Mouse (Mus musculus): ENCODE measurements around the gene Gck. TPM values are rescaled to one million over a fixed set of nuclear protein-coding genes. Genes with fewer than 3 reads are reported as not detected.

Gck gene
- polyA plus RNA-seq, 1 experiment from 2014 or later = 0.37 TPM

DNA sequence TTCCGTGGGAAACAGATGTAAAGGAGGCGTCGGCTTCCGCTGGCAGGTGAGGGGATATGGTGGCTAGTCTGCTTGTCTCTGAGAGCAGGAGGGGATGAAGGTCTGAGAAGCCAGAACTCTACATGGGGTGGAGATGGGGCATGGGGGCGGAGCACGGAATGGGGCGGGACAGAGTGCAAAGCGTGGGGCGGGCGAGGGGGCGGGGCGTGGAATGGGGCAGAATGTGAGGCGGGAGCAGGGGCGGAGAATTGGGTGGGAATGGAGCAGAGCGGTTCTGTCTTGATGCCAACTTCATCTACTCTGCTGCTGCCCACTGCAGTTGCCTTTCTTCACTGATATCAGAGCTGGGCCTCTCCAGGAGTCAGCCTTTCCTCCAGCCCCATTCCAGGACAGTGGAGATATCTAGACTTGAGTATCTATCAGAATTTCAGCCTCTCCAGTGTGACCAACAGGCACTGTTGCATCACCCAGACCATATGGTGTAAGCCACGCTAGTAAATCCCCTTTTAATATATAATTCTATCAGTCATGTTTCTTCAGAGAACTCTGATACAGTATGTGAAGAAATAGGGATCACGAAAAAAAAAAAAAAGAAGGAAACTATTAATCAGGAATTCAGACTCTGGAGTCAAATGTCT, 29.4 kb downstream of the Gck start:
- ATAC-seq = peak; percentile 71
- no peak overlapping the region for H3K4me3 ChIP-seq
- peaks cover 9% of the 10 kb centered on the region for H3K4me1 ChIP-seq
- no peaks in the 10 kb centered on the region for H3K36me3 ChIP-seq
- H3K4me2 ChIP-seq = peak overlapping the region; percentile 28; the same call in 1 of the 2 replicates
- H3K27me3 ChIP-seq (replicated peaks) = 0 out of 2 replicates have a peak, but pooled peaks cover 10% of the 10 kb centered on the region
- WGBS (ENCODE audit: insufficient replicate concordance) = 30% methylated on average over 17 of the region's 17 CpGs
- H3K27ac ChIP-seq = no peak overlapping the region
- H3K9me3 ChIP-seq (replicated peaks) = no peaks in the 10 kb centered on the region
- H3K9ac ChIP-seq = no peak overlapping the region

- Histone ChIP-seq H3K9me3 (replicated peaks) (no peaks in the 10 kb centered on the region), H3K4me2 (no peak overlapping the region), H3K4me3 (no peak overlapping the region), H3K36me3 (no peaks in the 10 kb centered on the region), H3K27ac (no peak overlapping the region), H3K27me3 (replicated peaks) (peaks cover 16% of the 10 kb centered on the region; the same call in 1 of the 2 replicates), H3K9ac (no peak overlapping the region), H3K4me1 (peaks cover 9% of the 10 kb centered on the region)
- peak; percentile 67 for ATAC-seq
- 71% methylated on average over 4 of the region's 4 CpGs for WGBS (ENCODE audit: insufficient replicate concordance)
These were observed 30.3 kb downstream of the Gck start for GRCm38 (mm10) chr11:5919606-5920005.

- no peak for ATAC-seq
- 52% methylated on average over 2 of the region's 2 CpGs for WGBS (ENCODE audit: insufficient replicate concordance)
These were observed 31.8 kb downstream of the Gck start for GRCm38 (mm10) chr11:5918111-5918510.

GRCm38 (mm10) chr11:5916178-5916548, 33.7 kb downstream of the Gck start:
- Histone ChIP-seq H3K27ac (no peak overlapping the region), H3K9me3 (replicated peaks) (no peaks in the 10 kb centered on the region), H3K36me3 (no peaks in the 10 kb centered on the region), H3K9ac (no peak overlapping the region), H3K4me3 (no peak overlapping the region), H3K4me2 (no peak overlapping the region), H3K4me1 (peaks cover 9% of the 10 kb centered on the region), H3K27me3 (replicated peaks) (peaks cover 19% of the 10 kb centered on the region; the same call in 1 of the 2 replicates)
- WGBS (ENCODE audit: insufficient replicate concordance) = 67% methylated on average over 8 of the region's 8 CpGs
- no peak for ATAC-seq

More at GRCm38 (mm10) chr11:5918111-5918510, 31.8 kb downstream of the Gck start:
- Histone ChIP-seq H3K4me2 (no peak overlapping the region), H3K9ac (no peak overlapping the region), H3K36me3 (no peaks in the 10 kb centered on the region), H3K27me3 (replicated peaks) (peaks cover 24% of the 10 kb centered on the region; the same call in 1 of the 2 replicates), H3K4me1 (peaks cover 9% of the 10 kb centered on the region), H3K4me3 (no peak overlapping the region), H3K27ac (no peak overlapping the region), H3K9me3 (replicated peaks) (no peaks in the 10 kb centered on the region)

DNA sequence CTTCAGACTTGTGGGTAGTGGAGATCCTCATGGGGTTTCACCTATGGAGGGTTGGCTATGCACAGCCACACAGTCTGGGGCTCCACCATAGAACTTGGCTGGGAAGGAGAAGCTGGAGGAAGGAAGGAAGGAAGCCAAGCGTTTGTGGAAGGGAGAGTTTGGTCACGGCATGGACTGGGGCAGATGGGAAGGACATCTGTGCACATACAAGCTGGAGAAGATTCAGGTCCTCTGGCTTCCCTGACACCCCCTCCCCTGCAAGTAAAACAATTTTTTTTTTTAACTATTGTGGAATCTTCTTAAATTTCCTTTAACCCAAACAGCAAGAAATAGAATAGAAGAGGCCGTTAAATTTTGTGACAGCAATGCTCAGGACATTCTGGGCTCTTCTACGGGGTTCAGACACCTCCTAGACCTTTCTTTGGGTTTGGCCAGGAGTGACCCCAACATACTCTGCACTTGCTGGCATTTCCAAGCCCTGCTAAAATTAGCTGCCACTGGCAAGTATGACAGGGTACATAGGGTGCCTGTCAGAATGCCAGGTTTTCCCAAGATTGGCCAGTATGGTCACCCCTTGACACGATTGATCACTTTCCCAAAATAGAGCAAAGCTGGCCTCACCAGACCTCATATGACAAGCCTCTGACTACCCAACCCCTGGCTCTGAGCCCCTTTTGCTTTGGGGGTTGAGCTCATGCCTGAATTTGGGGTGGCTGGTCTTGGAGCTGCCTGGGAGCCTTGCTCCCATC, 34.3 kb downstream of the Gck start:
- no peaks in the 10 kb centered on the region for H3K36me3 ChIP-seq
- no peak overlapping the region for H3K4me3 ChIP-seq
- 42% methylated on average over 5 of the region's 5 CpGs for WGBS (ENCODE audit: insufficient replicate concordance)
- H3K27ac ChIP-seq = no peak overlapping the region
- no peak for ATAC-seq
- peaks cover 9% of the 10 kb centered on the region for H3K4me1 ChIP-seq
- H3K4me2 ChIP-seq = no peak overlapping the region
- peaks cover 17% of the 10 kb centered on the region; the same call in 1 of the 2 replicates for H3K27me3 ChIP-seq (replicated peaks)
- no peak overlapping the region for H3K9ac ChIP-seq
- H3K9me3 ChIP-seq (replicated peaks) = no peaks in the 10 kb centered on the region

- H3K27me3 ChIP-seq (replicated peaks) = peaks cover 17% of the 10 kb centered on the region; the same call in 1 of the 2 replicates
- peaks cover 2% of the 10 kb centered on the region; the same call in 1 of the 2 replicates for H3K4me1 ChIP-seq
- no peaks in the 10 kb centered on the region for H3K9me3 ChIP-seq (replicated peaks)
- H3K4me2 ChIP-seq = no peak overlapping the region
- H3K4me3 ChIP-seq = no peak overlapping the region
- no peak overlapping the region for H3K27ac ChIP-seq
- no peak overlapping the region for H3K9ac ChIP-seq
- ATAC-seq = no peak
- H3K36me3 ChIP-seq = no peaks in the 10 kb centered on the region
- 36% methylated on average over 5 of the region's 5 CpGs for WGBS (ENCODE audit: insufficient replicate concordance)
These were observed 34.9 kb downstream of the Gck start for GRCm38 (mm10) chr11:5914940-5915339.

DNA sequence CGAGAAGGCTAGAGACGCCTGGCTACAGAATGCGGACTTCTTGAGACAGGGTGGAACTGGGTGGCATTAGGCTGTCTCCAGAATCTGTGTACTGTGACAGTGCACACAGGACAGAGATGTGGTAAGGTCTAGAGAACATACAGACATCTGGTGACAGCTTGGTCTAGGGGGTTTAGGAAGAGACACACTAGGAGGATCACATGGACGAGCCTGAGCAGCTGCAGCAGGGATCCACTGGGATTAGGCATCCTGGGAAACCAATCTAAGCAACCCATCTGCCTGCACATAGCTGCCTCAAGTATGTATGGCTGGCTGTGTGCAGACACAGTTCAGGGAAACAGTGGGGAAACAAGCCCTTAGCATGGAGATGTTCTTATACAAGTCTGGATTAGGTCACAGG, 35.9 kb downstream of the Gck start:
- ATAC-seq = no peak
- H3K27ac ChIP-seq = no peak overlapping the region
- H3K9ac ChIP-seq = no peak overlapping the region
- H3K9me3 ChIP-seq (replicated peaks) = no peaks in the 10 kb centered on the region
- H3K4me2 ChIP-seq = no peak overlapping the region
- no peak overlapping the region for H3K4me3 ChIP-seq
- WGBS (ENCODE audit: insufficient replicate concordance) = 62% methylated on average over 4 of the region's 4 CpGs
- peaks cover 17% of the 10 kb centered on the region; the same call in 1 of the 2 replicates for H3K27me3 ChIP-seq (replicated peaks)
- no peaks in the 10 kb centered on the region for H3K36me3 ChIP-seq
- no peaks in the 10 kb centered on the region for H3K4me1 ChIP-seq

DNA sequence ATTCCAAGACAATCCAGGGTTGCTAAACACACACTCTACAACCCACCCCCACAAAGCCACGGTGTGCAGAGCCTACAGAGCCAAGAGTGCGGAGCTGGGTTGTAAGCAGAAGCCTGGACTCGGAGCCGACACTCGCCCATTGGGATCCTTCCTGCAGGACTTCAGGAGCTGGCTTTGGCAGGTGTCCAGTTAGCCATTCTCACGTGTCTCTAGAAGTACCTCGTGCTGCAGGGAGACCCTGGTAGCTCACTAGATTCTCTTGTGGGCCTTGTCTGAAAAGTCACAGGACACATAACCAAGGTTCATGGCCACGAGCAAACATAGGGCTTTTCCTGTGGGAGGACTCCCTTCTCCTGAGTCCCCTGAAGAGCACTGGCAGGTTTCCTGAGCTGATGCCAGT, 36.6 kb downstream of the Gck start:
- peaks cover 17% of the 10 kb centered on the region; the same call in 1 of the 2 replicates for H3K27me3 ChIP-seq (replicated peaks)
- H3K4me3 ChIP-seq = no peak overlapping the region
- H3K36me3 ChIP-seq = no peaks in the 10 kb centered on the region
- H3K9ac ChIP-seq = no peak overlapping the region
- no peak overlapping the region for H3K4me2 ChIP-seq
- H3K9me3 ChIP-seq (replicated peaks) = no peaks in the 10 kb centered on the region
- no peaks in the 10 kb centered on the region for H3K4me1 ChIP-seq
- H3K27ac ChIP-seq = no peak overlapping the region
- ATAC-seq = no peak
- WGBS (ENCODE audit: insufficient replicate concordance) = 61% methylated on average over 8 of the region's 8 CpGs

- WGBS (ENCODE audit: insufficient replicate concordance) = 17% methylated on average over 5 of the region's 5 CpGs
- H3K4me2 ChIP-seq = no peak overlapping the region
- 0 out of 2 replicates have a peak, but pooled peaks have one; percentile 16 for ATAC-seq
- H3K9ac ChIP-seq = no peak overlapping the region
- no peaks in the 10 kb centered on the region for H3K4me1 ChIP-seq
- H3K9me3 ChIP-seq (replicated peaks) = no peaks in the 10 kb centered on the region
- no peak overlapping the region for H3K4me3 ChIP-seq
- no peak overlapping the region for H3K27ac ChIP-seq
- H3K36me3 ChIP-seq = no peaks in the 10 kb centered on the region
- H3K27me3 ChIP-seq (replicated peaks) = peaks cover 17% of the 10 kb centered on the region; the same call in 1 of the 2 replicates
These were observed 37.2 kb downstream of the Gck start for GRCm38 (mm10) chr11:5912635-5913034.

DNA sequence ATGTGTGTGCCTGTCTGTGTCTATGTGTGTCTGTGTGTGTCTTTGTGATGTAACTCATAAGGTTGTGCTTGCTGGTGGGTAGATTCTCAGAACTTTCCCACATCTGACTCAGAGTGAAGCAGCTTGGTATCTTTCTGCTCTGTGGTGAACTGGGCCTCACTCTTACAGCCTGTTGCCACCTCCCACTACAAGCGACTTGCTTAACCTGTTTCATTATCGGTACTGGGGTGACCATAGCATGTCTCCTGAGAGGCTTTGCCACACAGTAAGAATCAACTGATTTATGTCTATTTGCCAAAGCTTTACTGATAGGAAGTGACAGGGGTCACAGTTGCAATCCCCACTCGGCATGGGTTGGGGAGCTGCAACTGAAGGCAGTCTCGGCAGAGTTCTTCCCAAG, 41.2 kb downstream of the Gck start:
- H3K4me3 ChIP-seq = no peak overlapping the region
- no peak for ATAC-seq
- 61% methylated on average over 4 of the region's 4 CpGs for WGBS (ENCODE audit: insufficient replicate concordance)
- H3K9me3 ChIP-seq (replicated peaks) = no peaks in the 10 kb centered on the region
- no peaks in the 10 kb centered on the region for H3K4me1 ChIP-seq
- no peak overlapping the region for H3K4me2 ChIP-seq
- peaks cover 15% of the 10 kb centered on the region for H3K27me3 ChIP-seq (replicated peaks)
- no peak overlapping the region for H3K27ac ChIP-seq
- H3K36me3 ChIP-seq = no peaks in the 10 kb centered on the region
- H3K9ac ChIP-seq = no peak overlapping the region

DNA sequence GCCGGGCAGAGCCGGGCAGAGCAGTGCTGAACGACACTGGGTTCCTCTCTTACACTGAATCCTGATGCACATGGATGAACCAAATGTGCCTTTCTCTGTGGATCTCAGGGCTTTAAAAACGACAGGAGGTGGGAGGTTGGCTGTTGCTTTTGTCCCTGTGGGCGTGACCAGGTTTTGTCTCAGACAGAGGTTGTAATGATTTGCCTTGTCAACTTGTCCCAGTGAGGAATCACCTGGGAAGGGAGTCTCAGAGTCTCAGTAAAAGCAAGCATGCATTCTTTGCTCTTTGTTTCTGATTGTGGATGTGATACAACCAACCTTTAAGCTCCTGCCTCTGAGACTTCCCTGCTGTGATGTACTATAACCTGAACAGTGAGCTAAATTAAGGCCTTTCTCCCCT, 42.8 kb downstream of the Gck start:
- Histone ChIP-seq H3K4me3 (no peak overlapping the region), H3K27ac (no peak overlapping the region), H3K9ac (no peak overlapping the region), H3K9me3 (replicated peaks) (no peaks in the 10 kb centered on the region), H3K4me2 (no peak overlapping the region), H3K36me3 (no peaks in the 10 kb centered on the region), H3K27me3 (replicated peaks) (peaks cover 24% of the 10 kb centered on the region), H3K4me1 (peaks cover 5% of the 10 kb centered on the region; the same call in 1 of the 2 replicates)
- 60% methylated on average over 5 of the region's 5 CpGs for WGBS (ENCODE audit: insufficient replicate concordance)
- ATAC-seq = no peak

- no peak for ATAC-seq
- Histone ChIP-seq H3K27me3 (replicated peaks) (peaks cover 36% of the 10 kb centered on the region), H3K36me3 (no peaks in the 10 kb centered on the region), H3K4me1 (peaks cover 11% of the 10 kb centered on the region; the same call in 1 of the 2 replicates), H3K9me3 (replicated peaks) (no peaks in the 10 kb centered on the region), H3K4me2 (no peak overlapping the region), H3K4me3 (no peak overlapping the region), H3K9ac (no peak overlapping the region), H3K27ac (no peak overlapping the region)
- 76% methylated on average over 10 of the region's 10 CpGs for WGBS (ENCODE audit: insufficient replicate concordance)
These were observed 43.9 kb downstream of the Gck start for GRCm38 (mm10) chr11:5905778-5906518.

Measured in liver, embryonic 12.5 days (tissue).